Mouse (Mus musculus) MEL (cell line): ENCODE data around the gene Proca1. TPM values are rescaled to one million over a fixed set of nuclear protein-coding genes. Genes with fewer than 3 reads are reported as not detected.

Experiments
- DNase-seq: peaks from one replicate; pipeline ENCODE4 v3.0.0; 2011; ENCODE audit warnings: low read depth, low spot score
- H3K27ac ChIP-seq: 2 replicates; pipeline ENCODE4 v1.5.1; 2012; ENCODE audit warnings: low read depth, mild to moderate bottlenecking, control low read depth, low read length, moderate library complexity; ENCODE audit not compliant: control insufficient read depth
- H3K27me3 ChIP-seq, 2 experiments: fragments of 150-350 bp in 1 of 2; sonication (generic) in 1 of 2; 2 replicates each; pipeline ENCODE4 v1.6.1; 2012; ENCODE audit warnings: low read length in 2 of 2, mild to moderate bottlenecking in 2 of 2, improper control_type of control experiment in 1 of 2, moderate library complexity in 1 of 2; ENCODE audit not compliant: insufficient read depth in 2 of 2, control insufficient read depth in 1 of 2
- H3K36me3 ChIP-seq, 2 experiments: 2 replicates each; pipeline ENCODE4 v1.6.1; 2012 to 2014; ENCODE audit warnings: low read length in 2 of 2, improper control_type of control experiment in 1 of 2, inconsistent platforms in 1 of 2, mild to moderate bottlenecking in 1 of 2; ENCODE audit not compliant: insufficient read depth in 2 of 2, control insufficient read depth in 1 of 2
- H3K4me1 ChIP-seq, 2 experiments: fragments of 150-350 bp in 1 of 2; sonication (generic) in 1 of 2; 2 replicates each; pipeline ENCODE4 v1.6.1; 2012; ENCODE audit warnings: low read length in 2 of 2, improper control_type of control experiment in 1 of 2, mild to moderate bottlenecking in 1 of 2; ENCODE audit not compliant: insufficient read depth in 2 of 2, control insufficient read depth in 1 of 2
- H3K4me3 ChIP-seq, 2 experiments: fragments of 150-350 bp in 1 of 2; sonication (generic) in 1 of 2; 2 replicates each; pipeline ENCODE4 v1.5.1; 2012; ENCODE audit warnings: low read depth in 2 of 2, low read length in 2 of 2, mild to moderate bottlenecking in 2 of 2, moderate library complexity in 2 of 2, control low read depth in 1 of 2, improper control_type of control experiment in 1 of 2; ENCODE audit not compliant: control insufficient read depth in 1 of 2, insufficient read depth in 1 of 2
- H3K79me2 ChIP-seq: 2 replicates; pipeline ENCODE4 v1.6.1; 2012; ENCODE audit warnings: mild to moderate bottlenecking, low read length, moderate library complexity; ENCODE audit not compliant: control insufficient read depth, poor library complexity, insufficient read depth
- H3K9ac ChIP-seq: 2 replicates; pipeline ENCODE4 v1.6.1; 2012; ENCODE audit warnings: low read depth, mild to moderate bottlenecking, control low read depth, low read length, moderate library complexity; ENCODE audit not compliant: control insufficient read depth, poor library complexity, severe bottlenecking
- H3K9me3 ChIP-seq: fragments of 150-350 bp; sonication (generic); replicated peaks from 2 replicates; pipeline ENCODE4 v1.6.1; 2012; ENCODE audit warnings: mild to moderate bottlenecking, low read length, improper control_type of control experiment, moderate library complexity; ENCODE audit not compliant: insufficient read depth
- BHLHE40 ChIP-seq: IDR thresholded peaks from 2 replicates; pipeline ENCODE4 v1.6.1; 2012; ENCODE audit warnings: low read depth, mild to moderate bottlenecking, inconsistent platforms, low read length, improper control_type of control experiment, borderline replicate concordance
- CHD2 ChIP-seq: IDR thresholded peaks from 2 replicates; pipeline ENCODE4 v1.6.1; 2011; ENCODE audit warnings: low read length, improper control_type of control experiment
- CTCF ChIP-seq, 3 experiments: IDR thresholded peaks in 2 of 3; conservative IDR thresholded peaks in 1 of 3; 2 replicates each; pipeline ENCODE4 v1.5.1; 2011 to 2012; ENCODE audit warnings: low read length in 3 of 3, low read depth in 2 of 3, mild to moderate bottlenecking in 2 of 3, improper control_type of control experiment in 1 of 3, inconsistent platforms in 1 of 3, mixed read lengths in 1 of 3, moderate library complexity in 1 of 3; ENCODE audit not compliant: control insufficient read depth in 1 of 3, insufficient read depth in 1 of 3, poor library complexity in 1 of 3, severe bottlenecking in 1 of 3
- E2F4 ChIP-seq: IDR thresholded peaks from 2 replicates; pipeline ENCODE4 v1.6.1; 2011; ENCODE audit warnings: low read depth, low read length, improper control_type of control experiment, borderline replicate concordance
- ELF1 ChIP-seq: IDR thresholded peaks from 2 replicates; pipeline ENCODE4 v1.6.1; 2014; ENCODE audit warnings: low read depth, mild to moderate bottlenecking, inconsistent platforms, low read length, improper control_type of control experiment, moderate library complexity
- EP300 ChIP-seq, 2 experiments: IDR thresholded peaks; 2 replicates each; pipeline ENCODE4 v1.6.1; 2011; ENCODE audit warnings: improper control_type of control experiment in 2 of 2, low read length in 2 of 2, low read depth in 1 of 2, mild to moderate bottlenecking in 1 of 2
- ETS1 ChIP-seq: IDR thresholded peaks from 2 replicates; pipeline ENCODE4 v1.6.1; 2012; ENCODE audit warnings: low read depth, mild to moderate bottlenecking, inconsistent platforms, low read length, improper control_type of control experiment, moderate library complexity
- GABPA ChIP-seq: IDR thresholded peaks from 2 replicates; pipeline ENCODE4 v1.6.1; 2012; ENCODE audit warnings: low read depth, mild to moderate bottlenecking, inconsistent platforms, low read length, improper control_type of control experiment, moderate library complexity
- GATA1 ChIP-seq: IDR thresholded peaks from 2 replicates; pipeline ENCODE4 v1.6.1; 2011; ENCODE audit warnings: low read depth, low read length, improper control_type of control experiment
- HCFC1 ChIP-seq: IDR thresholded peaks from 2 replicates; pipeline ENCODE4 v1.6.1; 2012; ENCODE audit warnings: low read depth, mild to moderate bottlenecking, inconsistent platforms, low read length, improper control_type of control experiment, moderate library complexity
- JUND ChIP-seq: IDR thresholded peaks from 2 replicates; pipeline ENCODE4 v1.6.1; 2011; ENCODE audit warnings: low read depth, mild to moderate bottlenecking, improper control_type of control experiment, low read length
- KAT2A ChIP-seq: conservative IDR thresholded peaks from 2 replicates; pipeline ENCODE4 v1.6.1; 2012; ENCODE audit warnings: low read depth, low read length, improper control_type of control experiment, inconsistent platforms
- MAFK ChIP-seq: IDR thresholded peaks from 2 replicates; pipeline ENCODE4 v1.6.1; 2011; ENCODE audit warnings: low read depth, mild to moderate bottlenecking, low read length, improper control_type of control experiment, borderline replicate concordance
- MAZ ChIP-seq: IDR thresholded peaks from 2 replicates; pipeline ENCODE4 v1.6.1; 2012; ENCODE audit warnings: low read depth, mild to moderate bottlenecking, inconsistent platforms, low read length, improper control_type of control experiment
- MEF2A ChIP-seq: IDR thresholded peaks from 2 replicates; pipeline ENCODE4 v1.6.1; 2014; ENCODE audit warnings: low read depth, mild to moderate bottlenecking, inconsistent platforms, low read length, improper control_type of control experiment; ENCODE audit not compliant: poor library complexity, insufficient replicate concordance, severe bottlenecking; ENCODE audit errors: extremely low read depth
- MXI1 ChIP-seq: IDR thresholded peaks from 2 replicates; pipeline ENCODE4 v1.6.1; 2011; ENCODE audit warnings: mild to moderate bottlenecking, low read depth, low read length, improper control_type of control experiment
- MYB ChIP-seq: IDR thresholded peaks from 2 replicates; pipeline ENCODE4 v1.6.1; 2011; ENCODE audit warnings: mild to moderate bottlenecking, low read depth, low read length, improper control_type of control experiment
- MYC ChIP-seq: IDR thresholded peaks from 2 replicates; pipeline ENCODE4 v1.6.1; 2011; ENCODE audit warnings: low read depth, mild to moderate bottlenecking, low read length, improper control_type of control experiment, moderate library complexity
- POLR2A ChIP-seq, 2 experiments: IDR thresholded peaks; 2 replicates each; pipeline ENCODE4 v1.6.1; 2011 to 2012; ENCODE audit warnings: low read length in 2 of 2, mild to moderate bottlenecking in 2 of 2, control low read depth in 1 of 2, improper control_type of control experiment in 1 of 2, low read depth in 1 of 2, moderate library complexity in 1 of 2; ENCODE audit not compliant: control insufficient read depth in 1 of 2, insufficient read depth in 1 of 2, poor library complexity in 1 of 2
- POLR2AphosphoS2 ChIP-seq: IDR thresholded peaks from 2 replicates; pipeline ENCODE4 v1.6.1; 2011; ENCODE audit warnings: low read length, improper control_type of control experiment
- RAD21 ChIP-seq: IDR thresholded peaks from 2 replicates; pipeline ENCODE4 v1.6.1; 2011; ENCODE audit warnings: mild to moderate bottlenecking, low read depth, low read length, improper control_type of control experiment
- RCOR1 ChIP-seq: IDR thresholded peaks from 2 replicates; pipeline ENCODE4 v1.6.1; 2012; ENCODE audit warnings: low read depth, mild to moderate bottlenecking, inconsistent platforms, low read length, improper control_type of control experiment
- SMC3 ChIP-seq: IDR thresholded peaks from 2 replicates; pipeline ENCODE4 v1.6.1; 2011; ENCODE audit warnings: low read depth, low read length, improper control_type of control experiment
- TAL1 ChIP-seq: IDR thresholded peaks from 2 replicates; pipeline ENCODE4 v1.6.1; 2012; ENCODE audit warnings: mild to moderate bottlenecking, inconsistent platforms, low read length, moderate library complexity, mixed read lengths
- TCF12 ChIP-seq: IDR thresholded peaks from 2 replicates; pipeline ENCODE4 v1.6.1; 2014; ENCODE audit warnings: low read depth, mild to moderate bottlenecking, inconsistent platforms, low read length, improper control_type of control experiment, moderate library complexity
- UBTF ChIP-seq: IDR thresholded peaks from 2 replicates; pipeline ENCODE4 v1.6.1; 2012; ENCODE audit warnings: low read depth, mild to moderate bottlenecking, inconsistent platforms, low read length, improper control_type of control experiment, moderate library complexity, borderline replicate concordance; ENCODE audit not compliant: insufficient read depth
- USF1 ChIP-seq: IDR thresholded peaks from 2 replicates; pipeline ENCODE4 v1.6.1; 2014; ENCODE audit warnings: low read depth, mild to moderate bottlenecking, inconsistent platforms, low read length, improper control_type of control experiment, moderate library complexity
- USF2 ChIP-seq, 2 experiments: IDR thresholded peaks; 2 replicates each; pipeline ENCODE4 v1.6.1; 2011 to 2012; ENCODE audit warnings: improper control_type of control experiment in 2 of 2, low read length in 2 of 2, borderline replicate concordance in 1 of 2, inconsistent platforms in 1 of 2, low read depth in 1 of 2, mild to moderate bottlenecking in 1 of 2; ENCODE audit not compliant: insufficient read depth in 1 of 2
- ZC3H11A ChIP-seq: IDR thresholded peaks from 2 replicates; pipeline ENCODE4 v1.6.1; 2012; ENCODE audit warnings: low read depth, mild to moderate bottlenecking, inconsistent platforms, low read length, improper control_type of control experiment
- ZKSCAN1 ChIP-seq: IDR thresholded peaks from 2 replicates; pipeline ENCODE4 v1.6.1; 2012; ENCODE audit warnings: low read depth, mild to moderate bottlenecking, inconsistent platforms, low read length, improper control_type of control experiment, moderate library complexity
- ZMIZ1 ChIP-seq: IDR thresholded peaks from 2 replicates; pipeline ENCODE4 v1.6.1; 2012; ENCODE audit warnings: low read depth, mild to moderate bottlenecking, inconsistent platforms, low read length, improper control_type of control experiment, moderate library complexity
- polyA plus RNA-seq, 2 experiments: library from polyadenylated mRNA; stranded (reverse) in 1 of 2; unstranded in 1 of 2; fragments of >175 nt in 1 of 2; fragments of >200 nt in 1 of 2; gene quantifications; 2 replicates each; pipeline versions ENCODE4 v1.2.1 to v1.2.4; 2012; ENCODE audit warnings: low replicate concordance in 2 of 2, low read depth in 1 of 2; ENCODE audit not compliant: insufficient read length in 2 of 2, insufficient read depth in 1 of 2, missing spikeins in 1 of 2
- total RNA-seq: library from RNA; depleted of rRNA; stranded (reverse); fragments of 300-350 nt; gene quantifications from 2 replicates; pipeline ENCODE4 v1.2.3, GENCODE M21; 2012

The Proca1 gene
- total and polyA plus RNA-seq, 3 experiments, result 0.15 to 0.54 TPM; not detected in 1

GRCm38 (mm10) chr11:78178859-78179437 lies 14.2 kb upstream of the Proca1 start (continued):
- TF ChIP-seq GATA1 (no peak), EP300 (IDR thresholded peaks at IDR 0.05; ENCODE audit: low read depth in 1 of 2, low read length in 2 of 2) (peak in 1 of 2 experiments; percentile 42; a peak in 1 of 4 replicates), MYB (no peak), USF2 (IDR thresholded peaks at IDR 0.05; ENCODE audit: borderline replicate concordance in 1 of 2, insufficient read depth in 1 of 2, low read depth in 1 of 2, low read length in 2 of 2) (no peak), USF1 (no peak), MXI1 (peak; percentile 85; the same call in 1 of the 2 replicates), KAT2A (no peak), TAL1 (no peak), ELF1 (no peak)

DNA sequence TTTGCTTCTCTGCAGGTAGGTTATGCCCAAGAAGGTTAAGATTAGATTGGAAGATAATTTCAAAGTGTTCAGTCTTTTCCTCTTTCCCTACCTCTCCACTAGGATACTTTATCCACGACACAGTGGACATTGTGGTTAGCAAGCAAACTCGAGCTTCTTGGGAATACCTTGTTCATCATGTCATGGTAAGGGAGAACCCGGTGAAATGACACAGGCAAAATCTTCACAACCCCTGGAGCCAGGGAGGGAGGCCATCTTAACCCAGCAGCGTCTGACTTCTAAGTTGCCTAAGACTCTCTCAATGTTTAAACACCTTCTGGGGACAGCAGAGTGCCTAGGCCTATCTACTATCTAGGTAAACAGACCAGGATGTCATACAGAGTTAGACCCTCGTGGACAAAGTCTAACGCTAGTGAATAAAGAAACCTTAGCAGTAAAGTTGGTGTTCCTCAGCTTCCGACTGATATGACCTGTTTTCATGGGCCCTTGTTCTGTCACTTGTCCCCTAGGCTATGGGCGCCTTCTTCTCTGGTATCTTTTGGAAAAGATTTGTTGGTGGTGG lies 13.7 kb upstream of the Proca1 start:
- Histone ChIP-seq H3K4me3 (peak overlapping the region; percentile 43 to 81), H3K4me1 (peaks cover 4 to 19% of the 10 kb centered on the region in 2 experiments; a peak in 3 of 4 replicates), H3K36me3 (peaks cover 12 to 34% of the 10 kb centered on the region in 2 experiments), H3K27ac (peak overlapping the region; percentile 96), H3K9me3 (no peaks in the 10 kb centered on the region), H3K27me3 (no peaks in the 10 kb centered on the region), H3K79me2 (peaks cover 32% of the 10 kb centered on the region), H3K9ac (peak overlapping the region; percentile 89)
- DNase-seq, result peak; percentile 82
- TF ChIP-seq EP300 (IDR thresholded peaks at IDR 0.05; ENCODE audit: low read depth in 1 of 2, low read length in 2 of 2) (no peak), UBTF (no peak), POLR2AphosphoS2 (peak; percentile 71), MAZ (no peak), MYB (no peak), ZMIZ1 (peak; percentile 69), HCFC1 (no peak; the same call in 1 of the 2 replicates), RAD21 (no peak), ELF1 (no peak), POLR2A (IDR thresholded peaks at IDR 0.05; ENCODE audit: control insufficient read depth in 1 of 2, insufficient read depth in 1 of 2, low read depth in 1 of 2, low read length in 2 of 2, poor library complexity in 1 of 2) (peak in 1 of 2 experiments; percentile 51; a peak in 1 of 4 replicates), RCOR1 (0 out of 2 replicates have a peak, but pooled peaks have one; percentile 49), E2F4 (no peak), MAFK (no peak), BHLHE40 (no peak), JUND (no peak), GATA1 (peak; percentile 65; the same call in 1 of the 2 replicates), KAT2A (no peak), ZKSCAN1 (no peak), USF1 (no peak), GABPA (no peak), MYC (no peak), CTCF (IDR thresholded peaks at IDR 0.05 in 2 of 3, conservative IDR thresholded peaks at IDR 0.05 in 1 of 3; ENCODE audit: control insufficient read depth in 1 of 3, insufficient read depth in 1 of 3, low read depth in 2 of 3, low read length in 3 of 3, poor library complexity in 1 of 3, severe bottlenecking in 1 of 3) (no peak), ETS1 (no peak), MEF2A (no peak), CHD2 (no peak; the same call in 1 of the 2 replicates), TCF12 (no peak), ZC3H11A (no peak), USF2 (IDR thresholded peaks at IDR 0.05; ENCODE audit: borderline replicate concordance in 1 of 2, insufficient read depth in 1 of 2, low read depth in 1 of 2, low read length in 2 of 2) (no peak), SMC3 (peak; percentile 35)
